Mouse (Mus musculus): ENCODE measurements at regions not wholly inside any gene's neighbourhood (a gene's known extent, or its start where the extent isn't known, plus 50 kb on each side); places are given as distances from the start of the nearest gene placed in this dataset.

GRCm38 (mm10) chr14:45843829-45844228 lies 185.9 kb upstream of the Ddhd1 start:
- no peak for TF ChIP-seq EP300 (IDR thresholded peaks at IDR 0.05; ENCODE audit: low read depth)
- no peak for TF ChIP-seq CTCF (IDR thresholded peaks at IDR 0.05; ENCODE audit: low read depth)
